Mouse (Mus musculus) MN1 (cell line): ENCODE measurements around the gene Rhog.
"Not testable (repeated sequence)": the region's sequence is repeated elsewhere in the genome, so short reads cannot be mapped to it uniquely, and the experiment has no call there.

Experiments
- DNase-seq: peaks from one replicate; pipeline ENCODE4 v3.0.0-alpha.2; 2016; ENCODE audit warnings: low spot score

Rhog gene

GRCm38 (mm10) chr7:102255954-102256353 is at the start of gene Rhog:
TSS of gene Rhog (minus strand) at chr7:102256054.
- DNase-seq = no peak

DNA sequence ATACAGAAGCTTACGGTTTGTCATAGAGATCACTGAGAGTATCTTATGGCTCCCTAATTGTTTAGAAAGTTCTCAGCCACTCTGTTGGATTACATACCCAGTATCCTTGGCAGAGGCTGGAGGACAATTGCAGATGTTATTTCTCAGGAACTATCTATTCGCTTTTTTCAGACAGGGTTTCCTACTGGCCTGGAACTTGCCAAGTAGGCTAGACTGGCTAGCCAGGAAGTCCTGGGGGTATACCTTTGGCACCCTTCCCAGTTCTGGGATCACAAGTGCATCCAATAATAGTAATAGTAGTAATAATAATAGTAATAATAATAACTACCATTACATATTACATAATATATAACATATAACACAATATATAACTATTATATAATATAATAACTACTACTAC is 49.7 kb upstream of the Rhog start:
- no peak for DNase-seq

- no peak for DNase-seq
Observed at GRCm38 (mm10) chr7:102302471-102302870, 46.6 kb upstream of the Rhog start.

DNA sequence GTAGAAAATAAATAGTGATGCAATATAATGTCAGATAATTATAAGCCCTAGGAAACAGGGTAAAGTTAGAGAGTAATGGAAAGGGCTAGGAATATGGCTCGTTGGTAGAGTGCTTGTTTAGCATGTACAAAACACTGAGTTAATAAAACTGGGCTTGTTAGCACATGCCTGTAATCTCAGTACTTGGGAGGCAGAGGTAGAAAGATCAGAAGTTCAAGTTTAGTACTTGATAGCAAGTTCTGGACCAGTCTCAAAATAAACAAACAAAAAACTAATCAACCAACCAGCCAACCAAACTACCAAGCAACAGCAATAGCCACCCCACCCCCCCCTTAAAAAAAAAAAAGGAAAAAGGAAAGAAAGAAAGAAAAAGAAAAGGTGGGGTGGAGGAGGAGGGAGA is 44.9 kb upstream of the Rhog start:
- no peak for DNase-seq

- no peak for DNase-seq
Observed at GRCm38 (mm10) chr7:102293234-102293633, 37.4 kb upstream of the Rhog start.

DNA sequence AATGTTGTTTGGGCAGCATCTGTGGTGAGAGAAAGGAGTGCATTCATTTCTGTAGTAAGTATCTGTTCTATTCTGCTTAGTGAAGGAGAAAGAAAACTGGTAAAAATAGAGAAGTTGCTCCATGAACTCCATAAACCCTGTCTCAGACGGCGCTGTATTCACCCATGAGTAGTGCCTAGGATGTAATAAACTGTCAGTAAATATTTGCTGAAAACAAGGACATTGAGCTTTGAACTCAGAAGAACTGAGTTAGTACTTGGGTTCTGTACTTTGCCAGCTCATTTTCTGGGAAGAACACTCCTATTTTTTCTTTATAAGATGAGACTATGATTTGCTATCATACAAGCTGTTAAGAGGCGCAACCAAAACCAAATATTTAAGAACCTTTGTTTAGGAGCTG is 36.4 kb upstream of the Rhog start:
- DNase-seq = no peak

DNA sequence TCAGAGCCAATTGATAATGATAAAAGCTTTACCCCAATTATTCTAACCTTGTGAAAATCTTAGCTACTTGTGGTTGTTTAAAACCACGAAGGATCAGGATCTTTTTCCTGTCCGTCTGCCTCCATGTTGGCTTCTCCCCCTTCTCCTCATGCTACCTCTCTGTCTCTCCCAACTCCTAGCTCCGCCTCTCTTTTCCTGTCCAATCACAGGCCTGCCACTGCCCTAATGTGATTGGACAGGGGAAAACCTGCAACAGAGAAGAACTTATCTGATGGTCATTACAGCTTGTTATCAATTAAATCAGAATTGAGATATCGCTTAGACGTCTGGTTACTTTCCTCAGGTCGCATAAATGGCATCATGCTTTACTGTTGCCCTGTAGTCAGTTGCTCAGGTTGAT is 33.6 kb upstream of the Rhog start:
- no peak for DNase-seq

DNA sequence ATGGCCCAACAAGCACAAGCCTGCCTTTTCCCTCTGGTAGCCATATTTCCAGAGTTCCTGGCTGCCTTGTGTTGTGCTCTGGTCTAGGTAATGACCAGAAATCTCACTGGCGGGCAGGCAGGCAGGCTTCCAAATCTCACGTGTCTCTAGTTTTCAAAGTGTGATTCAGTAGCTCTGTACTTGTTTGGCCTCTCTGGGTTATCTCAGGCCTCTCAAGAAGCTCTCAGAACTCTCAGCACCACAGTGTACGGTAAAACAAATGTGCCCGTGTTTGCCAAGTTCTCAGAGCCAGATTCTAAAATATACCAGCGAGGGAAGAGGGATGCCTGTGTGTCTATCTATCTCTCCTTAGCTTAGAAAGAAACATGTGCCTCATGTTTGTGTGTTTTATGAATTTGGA is 26.4 kb upstream of the Rhog start:
- no peak for DNase-seq

DNA sequence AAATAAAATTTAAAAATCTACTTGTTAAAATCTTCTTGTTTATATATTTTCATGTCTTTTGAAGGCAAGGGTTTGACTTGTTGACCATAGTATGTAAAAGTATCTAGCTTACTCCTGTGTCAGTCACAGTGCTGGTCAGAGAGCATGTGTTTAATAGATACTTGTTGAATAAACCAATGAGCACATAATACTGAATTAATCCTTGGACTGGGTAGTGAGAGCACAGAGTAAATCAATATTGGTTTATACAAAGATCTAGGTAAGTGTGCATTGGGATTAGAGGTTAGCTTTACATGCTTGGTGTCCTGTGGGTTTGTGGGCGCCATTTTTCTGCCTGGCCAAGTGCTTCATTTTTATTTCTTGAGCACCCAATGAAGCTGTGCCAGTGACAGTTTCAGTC is 25.5 kb upstream of the Rhog start:
- DNase-seq = no peak

- no peak for DNase-seq
Observed at GRCm38 (mm10) chr7:102272422-102272948, 16.6 kb upstream of the Rhog start.

DNA sequence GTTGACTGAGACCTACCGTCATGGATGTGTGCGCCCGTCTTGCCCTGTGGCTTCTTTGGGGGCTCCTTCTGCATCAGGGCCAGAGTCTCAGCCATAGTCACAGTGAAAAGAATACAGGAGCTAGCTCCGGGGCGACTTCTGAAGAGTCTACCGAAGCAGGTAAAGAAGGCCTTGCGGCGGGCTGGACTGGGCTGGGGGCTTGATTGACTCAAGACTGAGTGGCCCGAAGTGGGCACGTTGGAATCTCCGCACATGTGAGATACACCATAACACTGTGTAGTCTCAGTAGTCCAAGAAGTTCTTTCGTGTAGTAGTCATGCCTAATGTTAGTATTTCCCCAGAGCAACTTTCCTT is 12.5 kb upstream of the Rhog start:
- no peak for DNase-seq

GRCm38 (mm10) chr7:102267601-102268394 is 11.9 kb upstream of the Rhog start, which contains the start of gene Stim1:
TSS of gene Stim1 (plus strand) at chr7:102267806.
- peak; percentile 71 for DNase-seq

GRCm38 (mm10) chr7:102267113-102267579 is 11.3 kb upstream of the Rhog start:
- peak; percentile 96 for DNase-seq

DNA sequence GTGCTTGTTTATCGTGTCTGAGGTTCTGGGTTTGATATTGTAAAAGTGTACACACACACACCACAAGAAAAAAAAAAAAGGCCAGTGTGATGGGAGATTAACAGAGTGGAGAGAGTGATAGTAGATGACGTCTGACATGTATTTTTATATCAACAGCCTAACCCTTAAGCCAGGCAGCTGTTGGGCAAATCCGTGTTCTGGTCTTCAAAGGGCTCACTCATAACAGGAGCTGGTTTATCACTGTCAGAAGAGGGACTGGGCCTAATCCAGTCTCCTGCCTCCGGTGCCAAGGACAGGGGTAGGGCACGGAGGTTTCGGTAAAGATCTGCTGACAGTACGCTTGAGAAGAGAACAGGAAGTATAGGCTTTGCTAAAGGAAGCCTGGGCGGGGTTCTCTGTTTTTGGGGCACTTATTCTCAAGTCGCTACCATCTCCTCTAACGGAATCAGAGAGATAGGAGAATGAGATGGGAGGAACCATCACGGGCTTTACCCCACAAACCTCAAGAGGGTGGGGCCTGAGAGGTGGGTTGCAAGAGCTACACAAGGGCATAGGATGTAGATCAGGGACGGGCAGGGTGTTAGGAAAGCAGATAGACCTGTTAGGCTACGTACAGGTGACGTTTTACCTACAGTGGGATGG is 10.7 kb upstream of the Rhog start:
- DNase-seq = no peak

DNA sequence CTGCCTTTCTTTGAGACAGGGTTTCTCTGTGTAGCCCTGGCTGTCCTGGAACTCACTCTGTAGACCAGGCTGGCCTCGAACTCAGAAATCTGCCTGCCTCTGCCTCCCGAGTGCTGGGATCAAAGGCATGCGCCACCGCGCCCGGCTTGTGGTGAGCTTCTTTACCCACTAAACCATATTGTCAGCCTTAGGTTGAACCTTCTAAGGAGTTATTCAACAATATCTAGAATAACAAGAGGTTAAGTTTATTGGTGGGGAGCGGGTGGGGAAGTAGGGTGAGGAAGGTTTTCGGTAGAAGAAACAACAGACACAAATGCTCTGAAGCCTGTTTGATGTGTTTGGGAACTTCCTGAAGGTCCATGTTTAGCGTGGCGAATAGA is 10.2 kb upstream of the Rhog start:
- not testable (repeated sequence) for DNase-seq

DNA sequence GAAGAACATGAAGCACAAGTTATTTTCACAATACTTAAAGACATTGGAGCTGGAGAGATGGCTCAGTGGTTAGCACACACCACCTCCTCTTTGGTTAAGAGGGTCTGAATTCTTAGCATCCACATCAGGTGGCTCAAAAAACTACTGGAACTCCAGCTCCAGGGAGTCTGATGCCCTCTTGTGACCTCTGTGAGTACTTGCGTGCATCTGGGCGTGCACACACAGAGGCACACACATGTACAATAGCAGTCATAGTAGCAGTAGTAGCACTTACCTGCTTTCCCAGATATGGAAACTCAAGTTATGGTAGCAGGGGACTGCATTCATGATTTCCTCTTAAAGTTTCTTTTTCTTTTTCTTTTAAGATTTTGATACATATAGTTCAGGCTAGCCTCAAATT is 7.2 kb upstream of the Rhog start:
- DNase-seq = no peak

- DNase-seq = no peak
Observed at GRCm38 (mm10) chr7:102260518-102260917, 4.7 kb upstream of the Rhog start.

GRCm38 (mm10) chr7:102259716-102260479 is 4.0 kb upstream of the Rhog start:
- no peak for DNase-seq

- DNase-seq = no peak
Observed at GRCm38 (mm10) chr7:102258753-102259152, 2.9 kb upstream of the Rhog start.

- peak; percentile 74 for DNase-seq
Observed at GRCm38 (mm10) chr7:102258189-102258588, 2.3 kb upstream of the Rhog start.

GRCm38 (mm10) chr7:102256636-102257035 is 782 bp upstream of the Rhog start:
- no peak for DNase-seq

DNA sequence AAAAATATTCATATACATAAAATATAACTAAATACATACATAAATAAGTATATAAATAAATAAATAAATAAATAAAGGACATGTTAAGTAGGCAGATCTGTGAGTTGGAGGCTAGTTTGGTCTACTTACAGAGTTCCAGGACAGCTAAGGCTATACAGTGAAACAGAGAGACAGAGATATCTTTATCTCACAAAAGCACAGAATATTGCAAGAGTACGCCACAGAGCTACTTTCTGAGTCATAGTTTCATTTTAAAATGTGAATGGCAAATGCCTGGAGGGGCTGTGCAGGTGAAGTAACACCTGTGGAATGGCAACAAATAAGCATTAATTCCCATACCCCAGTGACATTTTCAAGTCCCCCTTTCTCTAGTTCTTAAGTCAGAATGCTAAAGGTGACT is 2.2 kb downstream of the Rhog start:
- no peak for DNase-seq
